Mouse (Mus musculus) myocyte (in vitro differentiated cells): ENCODE data around the gene Zbtb38.

Experiments
- MAX ChIP-seq: IDR thresholded peaks from one replicate; pipeline ENCODE4 v1.6.1; 2011; ENCODE audit warnings: low read depth, mild to moderate bottlenecking, control low read depth
- POLR2A ChIP-seq: IDR thresholded peaks from one replicate; pipeline ENCODE4 v1.6.1; 2011; ENCODE audit warnings: low read depth, mild to moderate bottlenecking, control low read depth, moderate library complexity; ENCODE audit not compliant: insufficient read length
- POLR2AphosphoS2 ChIP-seq: IDR thresholded peaks from one replicate; pipeline ENCODE4 v1.6.1; 2011; ENCODE audit warnings: low read depth, control low read depth; ENCODE audit not compliant: insufficient read length
- TCF12 ChIP-seq: IDR thresholded peaks from one replicate; pipeline ENCODE4 v1.6.1; 2011; ENCODE audit warnings: mild to moderate bottlenecking, control low read depth; ENCODE audit not compliant: poor library complexity, insufficient read depth, severe bottlenecking
- USF1 ChIP-seq: IDR thresholded peaks from one replicate; pipeline ENCODE4 v1.6.1; 2011; ENCODE audit warnings: low read depth, mild to moderate bottlenecking, control low read depth, moderate library complexity

DNA sequence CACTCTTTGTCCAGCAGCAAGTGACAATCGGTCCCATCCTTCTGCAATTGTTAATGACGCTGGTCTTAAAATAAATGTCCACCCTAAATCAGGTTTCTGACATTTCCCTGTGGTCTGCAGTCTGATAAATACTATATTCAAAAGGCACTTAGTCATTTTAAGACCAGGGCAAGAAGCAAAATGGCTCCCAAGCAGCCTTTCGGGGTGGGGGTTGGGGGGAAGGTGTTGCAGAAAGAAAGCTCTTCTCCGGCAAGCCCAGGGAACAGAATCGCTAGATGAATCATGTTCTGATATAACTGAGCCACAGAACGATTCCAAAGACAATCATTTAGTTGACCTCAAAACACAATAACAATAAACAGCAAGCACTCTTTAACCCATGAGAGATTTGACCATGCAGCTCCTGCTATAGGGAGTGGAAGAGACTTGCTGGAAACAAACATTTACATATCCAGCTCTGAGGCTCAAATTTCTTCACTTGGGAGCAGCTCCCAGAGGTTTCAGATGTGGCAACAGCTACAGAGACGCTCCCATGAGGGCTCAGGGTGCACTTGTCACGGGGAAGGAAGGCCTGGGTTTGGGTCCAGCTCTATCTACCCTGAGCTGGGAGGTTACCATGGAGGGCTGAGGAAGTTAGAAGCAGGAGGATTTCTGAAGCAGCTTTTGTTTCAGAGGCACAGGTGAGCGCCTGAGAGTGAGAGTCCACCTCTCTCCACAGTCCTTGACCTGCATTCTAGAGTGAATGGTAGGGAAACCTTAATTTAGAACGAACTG lies 22.9 kb downstream of the Zbtb38 start:
- TF ChIP-seq POLR2A (no peak), USF1 (no peak), MAX (no peak), POLR2AphosphoS2 (no peak), TCF12 (no peak)
